Mouse (Mus musculus): ENCODE data around the gene Cdca4.

Cdca4 gene

DNA sequence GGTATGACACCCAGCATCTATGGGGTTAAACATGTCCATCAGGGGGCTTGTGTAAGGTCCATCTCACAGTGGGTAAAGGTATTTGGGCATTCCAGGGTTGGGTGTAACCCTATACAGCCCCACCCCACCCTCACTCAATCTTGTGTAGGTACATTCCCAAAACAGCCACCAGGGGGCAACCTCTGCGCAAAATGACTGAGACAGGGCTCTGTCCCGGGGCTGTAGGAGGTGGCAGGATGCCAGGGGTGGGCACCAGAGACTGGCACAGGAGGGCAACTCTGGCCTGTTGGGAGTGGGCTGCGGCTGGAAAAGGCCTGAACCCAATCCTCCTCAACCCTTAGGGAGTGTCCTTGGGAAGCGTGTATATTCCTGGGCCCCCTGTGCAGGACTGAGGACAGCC lies 28.7 kb downstream of the Cdca4 start:
- in situ Hi-C loops (cut with MboI, MseI) = loop anchor here (5.0 kb wide), 1 partner anchor 37 kb away; no protein-coding TSS in a partner anchor

DNA sequence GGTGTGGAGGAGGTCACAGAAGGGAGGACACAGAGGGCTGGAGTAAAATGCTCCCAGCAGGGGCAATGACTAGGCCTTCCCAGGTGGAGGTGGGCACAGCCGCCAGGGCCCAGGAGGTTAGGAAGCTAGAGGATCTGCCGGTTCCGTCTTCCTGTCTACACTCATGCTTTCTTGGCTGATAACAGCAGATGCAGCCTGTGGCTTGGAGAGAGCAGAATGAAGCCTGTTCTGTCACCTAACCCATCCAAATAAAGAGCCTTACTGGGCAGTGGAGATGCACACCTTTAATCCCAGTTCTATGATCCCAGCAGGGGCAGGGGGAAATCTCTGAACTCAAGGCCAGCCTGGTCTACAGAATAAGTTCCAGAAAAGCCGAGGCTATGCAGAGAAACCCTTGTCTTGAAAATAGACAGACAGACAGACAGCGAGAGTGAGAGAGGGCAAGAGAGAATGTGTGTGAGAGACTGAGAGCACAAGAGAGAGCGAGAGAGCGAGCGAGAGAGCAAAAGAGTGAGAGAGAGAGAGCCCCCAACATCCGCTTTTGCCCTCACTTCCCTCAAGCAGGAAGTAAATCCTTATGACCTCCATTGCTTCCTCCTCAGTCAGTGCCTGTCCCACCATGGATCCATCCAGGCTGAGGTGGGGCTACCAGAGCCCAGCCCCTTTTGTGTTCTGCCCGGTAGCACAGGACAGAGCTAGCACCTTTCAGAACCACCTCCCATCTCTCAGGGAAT lies 29.8 kb downstream of the Cdca4 start:
- in situ Hi-C loops (cut with MboI, MseI) = no loop called here

DNA sequence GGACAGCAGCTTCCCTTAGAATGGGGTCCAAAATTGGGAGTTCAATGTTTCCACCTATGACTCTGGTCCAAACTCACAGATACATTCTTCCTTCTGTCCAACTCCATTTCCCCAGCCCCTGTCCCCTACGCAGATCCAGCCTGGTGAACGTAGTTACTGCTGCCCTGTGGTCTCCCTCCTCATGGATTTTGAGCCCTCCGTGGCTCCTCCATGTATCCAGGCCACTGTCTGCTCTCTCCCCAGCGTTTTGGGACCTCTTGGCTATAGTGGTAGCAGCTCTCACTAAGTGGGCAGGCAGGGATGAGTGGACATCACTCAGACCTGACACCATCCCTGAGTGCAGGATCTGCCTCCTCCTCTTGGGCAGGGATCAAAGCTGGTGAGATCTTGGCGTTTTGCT lies 30.5 kb downstream of the Cdca4 start:
- in situ Hi-C loops (cut with MboI, MseI) = no loop called here

DNA sequence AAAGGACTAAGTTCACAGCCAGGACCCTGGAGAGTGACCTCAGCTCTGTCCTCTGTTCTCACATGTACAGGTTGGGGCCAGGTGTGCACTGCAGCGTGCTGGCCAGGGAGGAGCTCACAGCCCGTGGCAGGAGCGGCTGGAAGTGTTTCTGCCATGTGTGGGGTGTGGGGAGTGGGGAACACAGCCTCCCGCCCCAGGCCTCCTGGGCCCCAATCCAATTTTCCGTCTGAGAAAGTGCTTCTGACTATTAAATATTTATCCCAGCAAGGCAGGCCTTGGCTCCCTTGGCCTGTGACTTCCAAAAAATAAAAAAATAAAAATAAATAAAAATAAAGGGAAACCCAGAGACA lies 30.9 kb downstream of the Cdca4 start:
- in situ Hi-C loops (cut with MboI, MseI) = no loop called here

DNA sequence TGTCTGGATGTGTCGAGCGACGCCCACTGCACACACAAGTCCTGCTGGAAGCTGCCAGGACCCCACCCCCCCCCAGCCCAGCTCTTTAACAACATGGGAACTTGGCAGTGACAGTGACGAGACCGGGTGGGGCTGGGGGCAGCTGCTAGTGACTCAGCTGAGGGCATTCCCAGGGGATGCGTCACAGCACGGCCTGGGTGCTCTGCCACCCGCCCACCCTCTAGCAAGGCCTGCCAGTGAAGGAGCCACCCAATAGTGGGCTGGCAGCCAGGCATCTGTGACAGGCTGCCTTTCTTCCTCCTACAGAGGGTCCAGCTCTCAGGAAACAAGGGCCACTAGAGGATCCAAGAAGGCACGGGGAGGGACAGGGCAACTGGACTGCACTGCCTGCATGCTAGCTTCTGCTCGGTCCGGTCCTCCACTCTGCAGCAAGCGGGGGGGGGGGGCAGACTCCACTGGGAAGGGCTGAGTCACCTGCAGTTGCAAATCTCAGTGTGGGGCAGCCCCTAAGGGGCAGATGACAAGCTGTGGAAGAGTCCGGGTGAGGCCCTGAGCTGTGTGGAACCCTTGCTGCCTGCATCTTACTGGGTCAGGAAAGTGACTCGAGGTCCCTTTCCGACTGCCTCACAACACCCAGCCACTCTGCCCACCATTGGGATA lies 31.4 kb downstream of the Cdca4 start:
- in situ Hi-C loops (cut with MboI, MseI) = no loop called here

DNA sequence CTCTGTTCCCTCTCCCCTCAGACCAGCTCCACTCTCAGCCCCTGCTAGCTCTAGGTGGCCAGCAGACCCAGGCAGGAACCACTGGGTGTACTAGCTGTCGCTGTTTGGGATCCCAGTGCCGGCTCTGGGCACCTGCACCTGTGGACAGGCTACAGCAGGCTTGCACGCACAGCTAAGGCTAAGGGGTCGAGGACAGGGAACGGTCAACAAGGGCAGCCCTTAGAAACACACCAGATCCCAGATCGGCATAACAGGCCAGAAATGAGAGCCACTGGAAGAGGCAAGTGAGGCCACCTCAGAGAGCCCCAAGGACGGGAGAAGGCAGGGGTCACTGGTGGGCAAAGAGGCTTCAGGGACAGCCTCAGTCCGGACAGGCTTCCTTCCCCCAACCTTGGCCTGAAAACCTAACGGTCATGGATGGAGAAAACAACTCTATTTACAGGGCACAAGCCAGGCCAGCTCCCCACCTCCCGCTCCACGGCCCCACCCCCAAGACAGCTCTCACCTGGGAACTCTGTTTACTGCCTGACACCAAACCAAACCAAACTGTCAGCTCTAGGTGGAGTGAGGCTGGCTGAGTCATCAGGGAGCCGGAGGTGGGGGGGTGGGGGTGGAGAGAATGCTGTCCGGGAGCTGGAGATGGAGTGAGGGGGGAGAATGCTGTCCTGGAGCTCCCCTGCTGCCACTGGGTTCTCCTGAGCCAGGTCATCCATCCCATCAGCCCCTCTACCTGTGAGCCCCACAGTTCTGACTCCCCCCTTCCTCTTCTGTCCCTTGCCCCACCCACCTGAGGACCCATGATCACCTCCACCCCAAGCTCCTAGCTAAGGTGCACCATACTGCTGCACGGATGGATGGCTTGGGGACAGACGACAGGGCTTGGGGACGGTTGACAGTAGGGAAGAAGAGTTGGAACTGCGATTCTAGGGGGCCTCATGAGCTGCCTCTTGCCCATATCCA lies 32.4 kb downstream of the Cdca4 start:
- in situ Hi-C loops (cut with MboI, MseI) = no loop called here

DNA sequence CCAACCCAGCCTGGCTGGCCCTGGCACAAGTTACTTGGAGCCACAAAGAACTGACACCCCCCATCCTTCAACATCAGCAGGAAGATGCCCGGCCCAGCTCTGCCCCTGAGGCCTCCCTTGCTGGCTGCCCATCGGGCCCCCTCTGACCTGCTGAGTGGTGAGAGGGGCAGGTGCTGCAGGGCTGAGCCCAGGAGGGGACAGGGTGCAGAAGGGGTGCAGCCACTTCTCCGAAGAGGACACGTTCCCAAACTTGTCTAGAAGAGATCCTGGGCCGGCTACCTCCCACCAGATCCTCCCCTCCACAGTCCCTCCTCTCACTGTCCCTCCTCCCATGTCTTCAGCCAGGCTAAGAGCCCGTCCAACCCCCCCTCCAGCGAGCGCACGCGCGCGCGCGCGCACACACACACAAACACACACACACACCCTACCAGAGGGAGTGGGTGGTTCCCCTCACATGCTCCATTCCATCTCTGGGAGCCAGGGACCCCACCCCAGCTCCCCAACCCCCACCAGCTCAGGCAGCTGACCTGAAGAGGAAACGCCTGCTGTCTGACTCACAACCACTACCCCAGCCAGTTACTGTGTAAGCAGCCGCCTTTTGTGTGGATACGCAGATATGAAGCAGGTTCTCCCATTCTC lies 33.6 kb downstream of the Cdca4 start:
- in situ Hi-C loops (cut with MboI, MseI) = no loop called here

DNA sequence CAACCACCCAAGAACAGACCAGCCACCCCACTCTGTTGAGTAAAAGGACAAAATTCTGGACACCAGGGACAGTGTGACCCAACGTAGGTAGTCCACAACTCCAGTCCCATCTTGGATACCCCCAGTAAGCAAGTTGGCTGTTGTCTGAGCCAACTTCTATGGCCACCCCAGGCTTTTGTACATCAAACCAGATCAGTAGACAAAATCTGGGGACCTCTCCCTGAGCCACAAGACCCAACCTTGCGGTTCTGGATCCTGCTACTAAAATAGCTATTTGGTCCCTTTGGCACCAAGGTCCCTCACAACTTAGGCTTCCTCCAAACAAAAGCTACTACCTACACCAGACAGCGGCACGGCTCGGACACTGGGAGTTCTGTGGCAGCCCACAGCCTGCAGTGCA lies 34.2 kb downstream of the Cdca4 start:
- in situ Hi-C loops (cut with MboI, MseI) = no loop called here

DNA sequence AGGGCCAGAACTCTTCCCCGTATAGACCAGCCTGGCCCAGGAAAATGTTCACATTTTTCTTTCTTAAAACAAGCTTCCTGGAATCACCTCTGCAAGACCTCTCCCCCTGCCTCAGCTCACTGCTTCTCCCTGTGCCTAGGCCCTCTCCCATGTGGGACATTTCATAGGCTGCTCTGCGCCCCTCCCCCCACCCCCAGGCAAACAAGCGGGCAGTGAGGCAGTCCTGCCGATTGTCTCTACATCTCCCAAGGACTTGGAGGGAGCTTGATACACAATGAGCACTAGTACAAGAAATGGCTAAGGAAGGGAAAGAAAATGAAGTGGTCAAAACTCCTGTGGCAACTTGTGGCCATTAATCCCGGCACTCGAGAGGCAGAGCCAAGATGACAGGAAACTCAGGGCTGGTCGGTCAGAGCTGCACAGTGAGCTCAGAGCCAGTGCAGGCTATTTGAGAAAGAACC lies 34.8 kb downstream of the Cdca4 start:
- in situ Hi-C loops (cut with MboI, MseI) = no loop called here

DNA sequence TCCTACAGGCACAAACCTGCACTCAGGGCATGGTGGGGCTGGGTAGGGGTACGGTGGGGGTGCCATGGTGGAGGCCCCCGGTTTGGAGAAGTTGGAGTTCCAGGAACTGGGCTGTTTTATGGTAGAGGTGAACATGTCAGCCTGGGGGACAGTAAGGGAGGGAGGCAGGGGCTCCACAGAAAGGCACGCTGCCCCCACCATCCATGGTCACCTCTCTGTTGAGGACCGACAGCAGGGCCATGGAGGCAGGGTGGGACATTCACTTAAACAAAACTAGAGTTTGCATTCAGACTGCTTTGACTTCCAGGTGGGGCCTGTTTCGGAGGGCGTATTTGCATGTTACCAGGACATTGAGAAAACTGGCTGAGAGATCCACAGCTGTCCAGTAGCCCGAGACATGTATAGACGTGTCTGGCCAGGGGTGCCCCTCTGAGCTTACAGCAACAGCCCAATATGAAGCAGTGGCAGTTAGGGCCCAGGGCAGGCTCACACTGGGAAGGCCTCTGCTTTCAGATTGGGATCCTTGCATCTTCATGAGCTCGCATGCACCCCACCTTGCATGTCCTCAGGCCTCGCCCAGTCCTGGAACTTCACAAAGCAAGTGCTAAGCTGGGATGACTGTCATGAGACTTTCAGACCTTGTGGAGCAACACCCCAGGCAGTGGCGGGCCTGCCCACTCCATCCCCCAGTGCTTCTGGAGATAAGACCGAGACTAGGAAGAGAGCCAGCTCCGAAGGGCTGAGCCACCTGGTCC lies 35.4 kb downstream of the Cdca4 start:
- in situ Hi-C loops (cut with MboI, MseI) = no loop called here

DNA sequence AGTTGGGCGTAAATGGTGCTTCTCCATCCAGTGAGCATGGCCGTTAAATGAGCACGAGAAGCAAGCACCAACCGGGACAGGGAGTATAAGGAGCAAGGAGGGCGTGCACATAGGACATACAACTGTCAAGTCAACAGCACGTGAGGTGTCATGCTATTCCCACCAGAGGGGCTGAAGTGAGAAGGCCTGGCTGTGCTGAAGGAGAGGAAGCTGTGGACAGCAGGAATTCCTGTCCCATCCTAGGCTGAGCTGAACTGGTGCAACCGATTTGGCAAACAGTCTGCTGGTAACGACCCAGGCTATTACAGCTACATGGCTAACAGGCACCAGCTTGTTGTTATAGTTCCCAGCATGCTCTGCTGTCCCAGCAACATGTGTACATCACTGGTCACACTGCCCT lies 38.2 kb downstream of the Cdca4 start:
- in situ Hi-C loops (cut with MboI, MseI) = no loop called here

DNA sequence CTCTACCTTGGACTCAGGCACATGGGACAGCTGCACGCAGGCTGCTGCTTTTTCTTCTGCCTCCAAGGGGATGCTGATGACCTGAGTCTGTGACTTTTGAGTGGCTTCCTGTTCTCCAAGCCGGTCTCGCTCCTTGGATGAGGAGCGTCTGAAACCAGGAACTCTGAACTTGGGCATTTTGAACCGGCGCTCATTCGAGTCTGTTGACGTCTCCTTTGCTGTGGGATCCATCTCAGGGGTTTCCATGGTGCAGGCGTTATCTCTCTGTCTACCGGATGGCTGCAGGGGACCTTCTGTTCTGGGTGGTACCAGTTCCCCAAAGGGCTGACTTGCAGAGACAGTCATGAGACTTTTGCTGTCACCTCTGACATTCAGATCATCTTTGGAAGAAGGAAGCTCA lies 54.7 kb downstream of the Cdca4 start:
- in situ Hi-C loops (cut with MboI, MseI) = loop anchor here (5.0 kb wide), 1 partner anchor 732 kb away; no protein-coding TSS in a partner anchor

DNA sequence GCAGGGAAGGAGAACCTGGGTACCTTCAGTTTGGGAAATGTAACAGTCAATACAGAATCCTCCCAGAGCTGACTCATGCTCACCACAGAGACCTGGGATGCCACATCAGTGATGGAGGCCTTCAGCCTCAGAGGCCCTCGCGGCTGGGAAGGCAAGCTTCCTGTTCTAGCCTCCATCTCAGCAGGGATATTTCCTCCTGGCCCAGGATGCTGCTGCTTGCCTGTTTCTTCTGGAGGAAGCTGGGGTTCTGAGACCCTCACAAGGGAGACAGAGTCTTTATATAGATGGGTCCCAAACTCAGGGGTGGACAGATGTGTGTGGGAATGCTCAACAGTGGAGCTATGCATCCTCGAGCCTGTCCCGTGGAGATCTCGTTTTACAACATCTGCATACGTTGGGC lies 55.2 kb downstream of the Cdca4 start:
- in situ Hi-C loops (cut with MboI, MseI) = loop anchor here (5.0 kb wide), 1 partner anchor 732 kb away; no protein-coding TSS in a partner anchor

DNA sequence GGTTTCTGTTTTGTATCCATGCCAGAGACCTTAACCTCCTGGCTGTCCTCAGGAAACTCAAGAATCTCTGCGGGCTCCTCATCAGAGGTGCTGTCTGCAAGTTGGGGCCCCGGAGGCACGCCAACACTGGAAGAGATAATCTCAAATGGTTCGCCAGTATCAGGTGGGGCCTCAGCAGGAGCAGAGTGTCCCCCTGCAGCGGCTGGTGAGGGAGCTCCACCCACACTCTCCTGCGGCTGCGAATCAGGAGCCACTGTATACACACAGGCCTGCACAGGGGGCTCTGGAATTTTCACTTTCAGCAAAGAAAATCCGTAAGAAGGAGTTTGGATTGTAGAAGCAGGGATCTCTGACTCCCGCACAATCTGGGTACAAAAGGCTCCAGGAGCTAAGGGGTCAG lies 55.9 kb downstream of the Cdca4 start:
- in situ Hi-C loops (cut with MboI, MseI) = loop anchor here (5.0 kb wide), 1 partner anchor 731 kb away; no protein-coding TSS in a partner anchor

DNA sequence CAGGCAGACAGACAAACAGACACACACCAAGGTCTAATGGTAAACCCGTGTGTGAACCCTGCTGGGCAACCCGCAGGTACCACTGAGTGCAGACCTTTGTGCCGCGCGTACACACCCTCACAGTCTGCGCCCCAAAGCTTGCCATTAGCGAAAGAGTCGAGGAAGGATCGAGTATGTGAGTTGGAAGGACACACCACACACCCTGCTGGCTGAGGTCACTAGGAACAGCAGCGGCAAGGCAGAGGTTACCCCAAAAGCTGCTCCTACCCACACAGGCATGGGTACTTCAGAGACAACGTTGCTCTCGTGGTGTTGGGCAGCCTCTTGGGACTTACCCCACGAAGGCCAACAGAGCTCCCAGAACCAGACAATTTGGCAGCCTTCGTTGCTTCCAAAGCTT lies 56.9 kb downstream of the Cdca4 start:
- in situ Hi-C loops (cut with MboI, MseI) = loop anchor here (5.0 kb wide), 1 partner anchor 730 kb away; no protein-coding TSS in a partner anchor

DNA sequence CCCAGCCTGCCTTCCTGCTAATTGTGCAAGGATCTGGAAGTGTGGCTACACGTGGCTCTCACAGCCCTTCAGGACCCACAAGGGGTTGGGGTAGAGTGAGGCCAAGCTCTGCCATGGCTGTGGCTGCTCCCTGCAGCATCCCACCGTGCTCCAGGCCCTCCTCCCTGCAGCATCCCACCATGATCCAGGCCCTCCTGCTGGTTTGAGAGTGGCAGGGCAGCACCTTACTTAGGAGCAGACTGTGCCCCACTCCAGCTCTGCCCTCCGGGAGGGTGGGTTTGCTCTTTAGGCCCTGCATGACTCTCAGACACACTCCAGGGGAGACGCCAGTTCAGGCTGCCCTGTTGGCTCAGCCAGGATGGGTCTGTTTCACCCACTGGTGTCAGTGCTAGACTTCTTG lies 58.8 kb downstream of the Cdca4 start:
- in situ Hi-C loops (cut with MboI, MseI) = loop anchor here (5.0 kb wide), 1 partner anchor 728 kb away; no protein-coding TSS in a partner anchor

Measured in regulatory T cell (primary cell).